Mouse (Mus musculus) hindbrain, embryonic 11.5 days (tissue): Measurements from ENCODE around the gene Mrpl10. TPM values are rescaled to one million over a fixed set of nuclear protein-coding genes. Genes with fewer than 3 reads are reported as not detected.

Experiments
- ATAC-seq: fragments of 200-750 bp; cut with Nextera tagmentation; 2 replicates; pipeline ENCODE4 v1.8.0; 2017; ENCODE audit warnings: mild to moderate bottlenecking, moderate TSS enrichment, moderate library complexity; ENCODE audit not compliant: low FRiP score
- DNase-seq: peaks from one replicate; pipeline ENCODE4 v3.0.0-alpha.2; 2015; ENCODE audit warnings: low spot score
- H3K27ac ChIP-seq: fragments of 300-500 bp; sonication (generic); 2 replicates; pipeline ENCODE4 v1.5.1; 2014; ENCODE audit warnings: mild to moderate bottlenecking, low read depth, low read length
- H3K27me3 ChIP-seq: fragments of 300-500 bp; sonication (generic); 2 replicates; pipeline ENCODE4 v1.6.1; 2014; ENCODE audit warnings: mild to moderate bottlenecking, low read length, moderate library complexity, mixed read lengths; ENCODE audit not compliant: control insufficient read depth, insufficient read depth
- H3K36me3 ChIP-seq: fragments of 300-500 bp; sonication (generic); 2 replicates; pipeline ENCODE4 v1.6.1; 2014; ENCODE audit warnings: mild to moderate bottlenecking, low read length, moderate library complexity, mixed read lengths; ENCODE audit not compliant: control insufficient read depth, insufficient read depth
- H3K4me1 ChIP-seq: fragments of 300-500 bp; sonication (generic); replicated peaks from 2 replicates; pipeline ENCODE4 v1.6.1; 2014; ENCODE audit warnings: low read length, mixed read lengths; ENCODE audit not compliant: control insufficient read depth, insufficient read depth
- H3K4me2 ChIP-seq: fragments of 300-500 bp; sonication (generic); replicated peaks from 2 replicates; pipeline ENCODE4 v1.6.1; 2014; ENCODE audit warnings: mild to moderate bottlenecking, low read depth, low read length
- H3K4me3 ChIP-seq: fragments of 300-500 bp; sonication (generic); 2 replicates; pipeline ENCODE4 v1.5.1; 2014; ENCODE audit warnings: low read depth, low read length
- H3K9ac ChIP-seq: fragments of 300-500 bp; sonication (generic); 2 replicates; pipeline ENCODE4 v1.6.1; 2014; ENCODE audit warnings: low read depth, low read length
- H3K9me3 ChIP-seq: fragments of 300-500 bp; sonication (generic); 2 replicates; pipeline ENCODE4 v1.6.1; 2016; ENCODE audit warnings: low read length; ENCODE audit not compliant: control insufficient read depth
- WGBS: fragments of 180-500 bp; shearing (Covaris S2); extraction: QIAGEN DNeasy Blood & Tissue Kit; methylation state at CpG from one replicate; pipeline ENCODE4 v1.1.7; 2014; 5-methylcytosine and 5-hydroxymethylcytosine counted together
- polyA plus RNA-seq: library from polyadenylated mRNA; unstranded; fragments of >200 nt; fragmentation: Nextera tagmentation; extraction: Ambion mirVana; gene quantifications from 2 replicates; pipeline ENCODE4 v1.2.1, GENCODE M21; 2014

Mrpl10 gene
- polyA plus RNA-seq, 1 experiment from 2014 or later, result 79.4 TPM

- H3K9ac ChIP-seq, result no peak overlapping the region
- H3K9me3 ChIP-seq, result no peaks in the 10 kb centered on the region
- no peaks in the 10 kb centered on the region for H3K4me1 ChIP-seq
- H3K27me3 ChIP-seq, result no peaks in the 10 kb centered on the region; the same call in 1 of the 2 replicates
- DNase-seq (no peak), ATAC-seq (no peak)
- H3K27ac ChIP-seq, result no peak overlapping the region
- 71% methylated on average over 2 of the region's 2 CpGs for WGBS
- H3K4me3 ChIP-seq, result no peak overlapping the region
- no peaks in the 10 kb centered on the region for H3K36me3 ChIP-seq
- no peak overlapping the region for H3K4me2 ChIP-seq
These were observed 53.2 kb downstream of the Mrpl10 start for GRCm38 (mm10) chr11:97094600-97094999.

- H3K4me1 ChIP-seq, result no peaks in the 10 kb centered on the region
- no peak for ATAC-seq
- no peak overlapping the region for H3K4me3 ChIP-seq
- H3K27ac ChIP-seq, result no peak overlapping the region
- H3K9me3 ChIP-seq, result no peaks in the 10 kb centered on the region
- H3K4me2 ChIP-seq, result no peak overlapping the region
- H3K27me3 ChIP-seq, result peaks cover 2% of the 10 kb centered on the region; the same call in 1 of the 2 replicates
- no peak overlapping the region for H3K9ac ChIP-seq
- no peak for DNase-seq
- 22% methylated on average over 18 of the region's 18 CpGs for WGBS
- H3K36me3 ChIP-seq, result no peaks in the 10 kb centered on the region
These were observed 57.4 kb downstream of the Mrpl10 start for GRCm38 (mm10) chr11:97098791-97099190.

Other genes with a start within 250 kb of the Mrpl10 start
- gene Nfe2l1, start 211.6 kb upstream of the Mrpl10 start, polyA plus RNA-seq, result 27.9 and 35.2 TPM in 2 replicates
- gene Copz2, start 191.7 kb upstream of the Mrpl10 start, polyA plus RNA-seq, result 49.6 and 62.8 TPM in 2 replicates
- gene Cdk5rap3, start 125.1 kb upstream of the Mrpl10 start, polyA plus RNA-seq, result 95.5 and 98.2 TPM in 2 replicates
- gene Prr15l, start 113.5 kb upstream of the Mrpl10 start, polyA plus RNA-seq, result 0.82 and 1.1 TPM in 2 replicates
- 26.0 and 29.5 TPM in 2 replicates for gene Pnpo, start 97.6 kb upstream of the Mrpl10 start, polyA plus RNA-seq
- gene Sp2, start 58.6 kb upstream of the Mrpl10 start, polyA plus RNA-seq, result 17.8 and 22.1 TPM in 2 replicates
- 0.07 TPM in 1 of 2 replicates, not detected in the other for gene Sp6, start 28.2 kb upstream of the Mrpl10 start, polyA plus RNA-seq
- gene Scrn2, start 11.6 kb upstream of the Mrpl10 start, polyA plus RNA-seq, result 19.4 and 21.7 TPM in 2 replicates
- gene Lrrc46, start 153 bp upstream of the Mrpl10 start, polyA plus RNA-seq, result 5.3 and 7.0 TPM in 2 replicates
- 4.2 and 6.1 TPM in 2 replicates for gene Osbpl7, start 9.1 kb downstream of the Mrpl10 start, polyA plus RNA-seq
- gene Tbx21, start 73.8 kb downstream of the Mrpl10 start, polyA plus RNA-seq, result 0.11 and 0.23 TPM in 2 replicates
- 3.9 and 4.2 TPM in 2 replicates for gene Tbkbp1, start 109.9 kb downstream of the Mrpl10 start, polyA plus RNA-seq
- gene Kpnb1, start 146.3 kb downstream of the Mrpl10 start, polyA plus RNA-seq, result 94.9 and 99.7 TPM in 2 replicates
- gene Npepps, start 239.1 kb downstream of the Mrpl10 start, polyA plus RNA-seq, result 93.6 and 108 TPM in 2 replicates